Mouse (Mus musculus): Measurements from ENCODE around the gene Gm21983. TPM values are rescaled to one million over a fixed set of nuclear protein-coding genes. Genes with fewer than 3 reads are reported as not detected.

The Gm21983 gene
- polyA plus RNA-seq (2017; shearing (Covaris generic)), result not detected

DNA sequence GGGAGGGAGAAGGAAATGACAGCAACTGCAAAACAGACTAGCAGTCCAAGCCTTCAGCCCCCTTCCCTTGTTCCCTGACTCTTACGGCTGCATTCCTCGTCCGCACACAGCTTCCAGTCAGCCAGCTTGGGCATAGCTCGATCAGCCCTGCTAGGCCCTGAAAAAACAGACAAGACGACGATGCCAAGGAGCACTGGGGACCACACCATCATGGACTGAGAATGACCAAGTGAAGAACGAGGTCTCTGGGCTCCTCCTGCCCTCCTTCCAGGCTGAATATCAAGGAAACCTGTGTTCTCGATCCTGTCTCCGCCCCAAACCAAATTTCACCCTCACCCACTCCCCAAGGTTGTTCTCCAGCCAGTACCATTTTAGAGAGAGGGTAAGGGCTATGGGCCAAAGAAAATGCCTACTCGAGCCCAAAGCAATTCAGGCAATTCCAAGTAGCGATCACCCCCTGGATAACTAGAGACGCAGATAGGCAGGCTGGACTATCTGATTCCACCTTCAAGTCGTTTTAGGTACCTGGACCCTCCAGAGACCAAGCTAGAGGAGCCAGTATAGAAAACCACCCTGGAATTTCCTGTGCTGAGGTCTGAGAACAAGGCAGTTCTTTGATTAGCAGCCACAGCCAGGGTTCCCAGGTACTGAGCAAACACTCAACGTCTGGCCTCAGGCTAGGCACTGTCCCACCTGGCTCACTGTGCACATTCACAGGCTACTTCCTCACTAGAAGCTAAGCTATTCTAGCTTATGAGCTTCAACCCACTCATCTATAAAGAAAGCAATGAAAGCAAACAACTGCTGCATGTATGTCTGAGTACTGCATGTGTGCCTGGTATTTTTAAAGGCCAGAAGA is at the start of gene Gm21983, which contains the start of gene Mia:
Gene Gm21983, minus strand, starts transcription at position 250 of the 859 bp plus-strand sequence.
Gene Mia, minus strand, starts transcription at position 321 of the 859 bp plus-strand sequence.

DNA sequence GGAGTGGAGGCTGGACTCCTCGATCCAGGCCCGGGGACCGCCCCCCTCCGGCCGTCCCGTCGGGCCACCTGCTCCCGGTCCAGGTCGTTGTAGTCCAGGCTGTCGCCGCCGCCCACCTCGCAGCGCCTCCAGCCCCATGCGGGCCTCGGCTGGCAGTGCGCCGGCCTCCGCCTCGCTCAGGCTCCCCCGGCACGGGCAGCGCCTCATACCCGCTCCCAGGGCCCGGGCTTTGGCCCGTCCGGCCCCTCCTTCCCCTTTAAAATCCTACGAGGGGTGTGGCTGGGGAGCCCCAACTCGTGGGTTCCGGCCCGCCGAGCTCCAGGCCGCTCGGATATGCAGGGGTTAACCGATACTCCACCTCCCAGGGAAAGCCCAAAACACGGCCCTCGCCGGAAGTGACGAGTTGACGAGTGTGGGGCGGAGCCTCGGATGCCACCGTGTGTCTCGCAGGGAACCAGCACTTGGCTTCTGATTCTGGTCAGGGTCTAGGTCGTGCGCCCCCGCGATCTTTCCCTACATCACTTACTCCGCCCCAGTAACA is 47.5 kb upstream of the Gm21983 start, which contains the start of gene Itpkc:
Gene Itpkc, minus strand, starts transcription at position 381 of the 541 bp plus-strand sequence.

DNA sequence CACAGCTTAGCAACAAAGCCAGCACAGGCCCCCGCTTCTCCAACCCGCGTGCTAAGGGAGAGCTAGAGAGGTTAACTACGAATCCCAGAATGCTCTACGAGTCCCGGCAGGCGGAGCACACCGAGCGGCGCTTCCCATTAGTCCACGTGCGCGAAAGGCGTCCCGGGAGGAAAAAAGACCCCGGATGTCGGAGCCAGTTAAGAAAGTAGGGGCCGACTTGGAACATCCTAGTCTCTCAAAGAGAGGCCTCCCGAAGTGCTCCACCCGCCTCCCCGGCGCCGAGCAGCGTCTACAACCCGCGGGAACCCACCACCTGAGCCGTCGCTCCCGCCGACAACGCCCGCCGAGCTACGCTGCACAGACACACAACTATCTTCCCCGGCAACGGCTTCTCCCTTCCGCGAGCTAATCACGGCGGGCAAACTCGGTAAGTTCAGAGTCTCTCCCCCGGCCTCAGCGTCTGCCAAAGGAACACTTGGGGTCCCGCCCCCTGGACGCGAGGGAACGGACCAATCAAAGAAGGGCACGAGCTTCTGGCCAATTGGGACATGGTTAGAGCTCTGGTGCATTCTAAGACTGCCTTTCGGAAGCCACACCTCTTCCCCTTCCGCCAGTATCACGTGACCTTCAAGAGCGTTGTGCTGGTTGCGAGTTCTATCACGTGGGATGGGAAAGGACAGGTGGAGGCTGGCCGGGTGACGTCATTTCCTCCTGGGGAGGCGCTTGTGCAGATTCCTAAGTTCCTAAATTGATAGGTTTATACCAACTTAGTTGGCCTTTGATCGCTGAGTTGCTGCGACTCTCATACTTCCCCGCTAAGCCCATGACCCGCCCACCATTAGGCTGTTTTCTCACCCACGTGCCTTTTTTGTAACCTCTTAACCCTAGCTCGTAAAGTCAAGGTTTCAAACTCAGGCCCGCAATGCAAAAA is 15.1 kb upstream of the Gm21983 start, which contains the start of the genes BC024978 and Snrpa:
Gene BC024978, plus strand, starts transcription at position 101 of the 931 bp plus-strand sequence.
Gene Snrpa, minus strand, starts transcription at position 591 of the 931 bp plus-strand sequence.

DNA sequence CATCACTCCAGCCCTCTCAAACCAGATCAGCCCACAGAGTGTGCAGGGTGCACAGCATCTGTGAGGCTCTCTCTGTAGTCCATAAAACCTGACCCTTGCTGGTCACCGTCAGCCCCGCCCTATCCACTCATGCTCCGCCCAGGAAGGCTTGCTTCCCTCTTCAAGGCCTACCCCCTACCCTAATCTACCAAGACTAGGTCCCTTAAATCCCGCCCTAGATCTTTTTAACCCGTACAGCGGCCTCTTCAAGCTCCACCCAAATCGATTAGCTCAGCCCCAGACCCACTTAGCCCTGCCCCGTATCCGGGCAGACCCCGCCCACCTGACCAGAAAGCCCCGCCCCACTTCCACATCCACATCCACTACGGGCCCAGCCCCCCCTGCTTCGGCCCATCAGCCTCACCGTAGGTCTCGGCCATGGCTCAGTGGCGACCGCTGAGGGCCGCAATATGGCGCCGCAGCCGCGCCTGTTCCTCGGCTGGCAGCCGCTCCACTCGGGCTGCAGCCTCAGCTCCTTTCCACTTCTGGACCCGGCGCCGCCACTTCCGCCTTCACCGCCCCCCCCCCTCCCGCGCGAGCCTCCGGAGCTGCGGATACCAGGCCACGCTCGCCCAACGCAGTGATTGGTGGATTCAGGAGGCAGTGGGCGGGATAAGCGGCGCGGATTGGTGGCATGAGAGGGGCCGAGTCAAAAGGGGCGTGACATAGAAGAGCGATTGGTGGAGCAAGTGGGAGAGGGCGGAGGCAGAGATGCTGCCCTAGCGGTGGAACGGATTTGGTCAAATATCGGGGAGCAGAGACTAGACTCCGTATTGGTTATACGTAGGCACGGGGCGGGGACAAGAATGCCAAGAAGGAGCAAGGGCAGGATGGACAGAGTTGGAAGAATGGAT is 2.3 kb downstream of the Gm21983 start, which contains the start of gene Rab4b:
Gene Rab4b, minus strand, starts transcription at position 573 of the 893 bp plus-strand sequence.

DNA sequence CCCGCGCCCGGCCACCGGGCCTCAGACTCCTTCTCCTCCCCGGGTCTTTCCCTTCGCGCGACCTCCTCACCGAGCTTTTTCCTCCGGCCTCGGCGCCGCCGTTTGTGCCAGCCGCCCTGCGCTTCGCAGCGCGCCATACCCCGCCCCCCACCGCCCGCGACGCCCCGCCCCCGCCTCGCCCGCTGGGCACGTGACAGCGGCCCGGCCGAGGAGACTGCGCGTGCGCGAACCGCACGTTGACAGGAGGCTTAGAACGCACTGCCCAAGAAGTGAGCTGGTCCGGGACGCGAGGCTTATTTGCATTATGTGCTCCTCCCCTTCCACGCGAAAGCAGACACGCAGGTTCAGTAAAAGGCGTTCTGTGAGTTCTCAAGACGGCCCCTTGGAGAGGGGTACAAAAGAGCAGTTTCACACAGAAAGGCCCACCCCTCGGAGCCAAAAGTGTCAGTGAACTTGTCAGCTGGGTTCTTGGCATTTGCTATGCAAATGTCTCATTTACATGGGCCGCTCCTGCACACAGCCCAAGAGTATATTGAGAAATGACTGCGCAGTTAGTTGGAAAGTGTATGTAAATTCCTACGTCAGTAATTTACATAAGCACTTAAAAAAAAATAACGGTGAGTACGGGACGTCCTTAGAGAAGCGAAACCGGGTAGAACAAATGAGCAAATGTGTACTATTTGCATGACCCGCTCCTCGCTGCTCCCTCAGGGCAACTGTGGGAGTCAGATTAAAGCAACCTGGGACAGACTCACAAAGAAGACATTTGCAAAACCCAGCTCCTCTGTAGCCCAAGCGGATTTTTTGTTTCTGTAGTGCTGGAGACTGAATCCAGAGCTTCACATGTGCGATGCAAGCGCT is 14.0 kb downstream of the Gm21983 start, which contains the start of gene Egln2:
Gene Egln2, minus strand, starts transcription at position 189 of the 861 bp plus-strand sequence.

DNA sequence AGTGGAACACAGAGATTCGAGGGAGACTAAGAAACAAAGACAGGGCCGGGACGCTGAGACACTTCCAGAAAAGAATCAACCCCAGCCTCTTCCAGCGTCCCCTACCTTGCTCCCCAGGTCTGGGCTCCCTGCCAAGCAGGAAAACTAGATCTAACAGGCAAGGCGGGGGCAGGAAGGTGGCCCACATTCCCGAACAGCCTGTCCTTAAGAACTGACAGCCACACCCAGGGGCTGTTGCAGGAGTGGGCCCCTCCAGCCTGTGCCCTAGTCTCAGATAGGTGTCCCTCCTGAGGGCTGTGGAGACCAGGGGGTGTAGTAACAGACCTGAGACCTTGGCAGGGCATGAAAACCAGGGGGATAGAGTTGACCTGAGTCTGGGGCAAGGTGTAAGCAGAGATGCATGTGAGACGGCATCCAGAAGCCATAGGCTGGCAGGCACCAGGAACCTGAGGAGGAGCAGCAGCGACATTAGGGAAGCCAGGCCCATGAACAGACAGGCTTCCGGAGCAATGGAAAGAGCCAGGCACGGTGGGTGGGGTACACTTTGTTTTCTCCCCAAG is 27.6 kb downstream of the Gm21983 start, which contains the start of gene Cyp2t4:
Gene Cyp2t4, plus strand, starts transcription at position 510 of the 560 bp plus-strand sequence.

DNA sequence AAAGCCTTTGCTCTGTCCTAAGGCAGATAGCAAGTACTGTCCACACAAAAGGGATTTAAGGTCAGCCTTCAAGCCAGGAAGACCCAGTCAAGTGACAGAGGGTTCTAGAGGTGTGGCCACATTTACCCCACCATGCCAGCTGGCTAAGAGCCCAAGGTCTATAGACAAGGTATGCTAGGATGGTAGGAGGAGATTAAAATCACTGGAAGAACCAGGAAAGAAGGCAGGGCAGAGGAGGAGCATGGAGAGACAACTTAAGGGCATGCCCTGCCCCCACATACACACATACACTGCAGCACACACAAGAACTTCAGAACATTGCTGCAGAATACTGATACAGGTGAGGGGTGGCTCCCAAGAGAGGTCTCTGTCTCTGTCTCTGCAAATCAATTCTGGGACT is 61.2 kb downstream of the Gm21983 start, which contains the start of gene Cyp2f2:
Gene Cyp2f2, plus strand, starts transcription at position 234 of the 400 bp plus-strand sequence.

Other genes with a start within 250 kb of the Gm21983 start
- not detected for gene Cyp2a22, start 241.7 kb downstream of the Gm21983 start, polyA plus RNA-seq (2017; shearing (Covaris generic))
- 0.23 TPM for gene Cyp2a12, start 152.0 kb downstream of the Gm21983 start, polyA plus RNA-seq (2017; shearing (Covaris generic))
- gene Cyp2f2, start 61.2 kb downstream of the Gm21983 start, polyA plus RNA-seq (2017; shearing (Covaris generic)), result not detected
- gene Cyp2t4, start 27.4 kb downstream of the Gm21983 start, polyA plus RNA-seq (2017; shearing (Covaris generic)), result not detected
- gene Egln2, start 14.3 kb downstream of the Gm21983 start, polyA plus RNA-seq (2017; shearing (Covaris generic)), result 63.9 TPM
- gene Rab4b, start 2.2 kb downstream of the Gm21983 start, polyA plus RNA-seq (2017; shearing (Covaris generic)), result 137 TPM
- gene Mia, start 71 bp upstream of the Gm21983 start, polyA plus RNA-seq (2017; shearing (Covaris generic)), result not detected
- 3.5 TPM for gene BC024978, start 14.7 kb upstream of the Gm21983 start, polyA plus RNA-seq (2017; shearing (Covaris generic))
- 65.8 TPM for gene Snrpa, start 15.2 kb upstream of the Gm21983 start, polyA plus RNA-seq (2017; shearing (Covaris generic))
- 20.9 TPM for gene Itpkc, start 47.6 kb upstream of the Gm21983 start, polyA plus RNA-seq (2017; shearing (Covaris generic))
- gene Coq8b, start 51.9 kb upstream of the Gm21983 start, polyA plus RNA-seq (2017; shearing (Covaris generic)), result 12.7 TPM
- 1.9 TPM for gene Numbl, start 77.3 kb upstream of the Gm21983 start, polyA plus RNA-seq (2017; shearing (Covaris generic))
- gene Ltbp4, start 156.6 kb upstream of the Gm21983 start, polyA plus RNA-seq (2017; shearing (Covaris generic)), result 1.3 TPM
- gene Shkbp1, start 174.9 kb upstream of the Gm21983 start, polyA plus RNA-seq (2017; shearing (Covaris generic)), result 70.3 TPM
- not detected for gene Gm20479, start 176.3 kb upstream of the Gm21983 start, polyA plus RNA-seq (2017; shearing (Covaris generic))